Mouse (Mus musculus) kidney, embryonic 14.5 days (tissue): ENCODE data around the gene Pde4b. TPM values are rescaled to one million over a fixed set of nuclear protein-coding genes. Genes with fewer than 3 reads are reported as not detected.

Experiments
- ATAC-seq: fragments of 200-750 bp; cut with Nextera tagmentation; 2 replicates; pipeline ENCODE4 v1.8.0; 2017; ENCODE audit warnings: moderate number of reproducible peaks, mild to moderate bottlenecking, moderate TSS enrichment, moderate library complexity; ENCODE audit not compliant: low FRiP score, low TSS enrichment
- H3K27ac ChIP-seq: fragments of 300-500 bp; sonication (generic); 2 replicates; pipeline ENCODE4 v1.5.1; 2014; ENCODE audit warnings: low read depth, mild to moderate bottlenecking, low read length, moderate library complexity, mixed read lengths
- H3K27me3 ChIP-seq: fragments of 300-500 bp; sonication (generic); 2 replicates; pipeline ENCODE4 v1.6.1; 2014; ENCODE audit warnings: mild to moderate bottlenecking, low read length; ENCODE audit not compliant: control insufficient read depth, insufficient read depth
- H3K36me3 ChIP-seq: fragments of 300-500 bp; sonication (generic); 2 replicates; pipeline ENCODE4 v1.6.1; 2014; ENCODE audit warnings: low read length, mixed read lengths; ENCODE audit not compliant: control insufficient read depth, insufficient read depth
- H3K4me1 ChIP-seq: fragments of 300-500 bp; sonication (generic); 2 replicates; pipeline ENCODE4 v1.6.1; 2014; ENCODE audit warnings: low read length, mixed read lengths; ENCODE audit not compliant: control insufficient read depth, insufficient read depth
- H3K4me2 ChIP-seq: fragments of 300-500 bp; sonication (generic); replicated peaks from 2 replicates; pipeline ENCODE4 v1.6.1; 2014; ENCODE audit warnings: low read depth, mild to moderate bottlenecking, low read length
- H3K4me3 ChIP-seq: fragments of 300-500 bp; sonication (generic); 2 replicates; pipeline ENCODE4 v1.5.1; 2014; ENCODE audit warnings: mild to moderate bottlenecking, low read length
- H3K9ac ChIP-seq: fragments of 300-500 bp; sonication (generic); 2 replicates; pipeline ENCODE4 v1.6.1; 2014; ENCODE audit warnings: low read depth, mild to moderate bottlenecking, low read length, moderate library complexity
- H3K9me3 ChIP-seq: fragments of 300-500 bp; sonication (generic); 2 replicates; pipeline ENCODE4 v1.6.1; 2016; ENCODE audit warnings: low read length; ENCODE audit not compliant: control insufficient read depth
- WGBS: fragments of 180-500 bp; shearing (Covaris S2); extraction: QIAGEN DNeasy Blood & Tissue Kit; methylation state at CpG from one replicate; pipeline ENCODE4 v1.1.7; 2014; 5-methylcytosine and 5-hydroxymethylcytosine counted together
- polyA plus RNA-seq: library from polyadenylated mRNA; unstranded; fragments of >200 nt; fragmentation: Nextera tagmentation; extraction: Ambion mirVana; gene quantifications from 2 replicates; pipeline ENCODE4 v1.2.1, GENCODE M21; 2014

Pde4b gene
- polyA plus RNA-seq, 1 experiment from 2014 or later: 10.4 TPM

- Histone ChIP-seq H3K27me3 (no peaks in the 10 kb centered on the region), H3K36me3 (no peaks in the 10 kb centered on the region; the same call in 1 of the 2 replicates), H3K4me3 (no peak overlapping the region), H3K27ac (no peak overlapping the region), H3K4me1 (no peaks in the 10 kb centered on the region; the same call in 1 of the 2 replicates), H3K9me3 (no peaks in the 10 kb centered on the region), H3K4me2 (no peak overlapping the region), H3K9ac (no peak overlapping the region)
- ATAC-seq: no peak
- WGBS: 92% methylated on average over 3 of the region's 3 CpGs
Observed at GRCm38 (mm10) chr4:102594506-102594905, 507.2 kb downstream of the Pde4b start.

- Histone ChIP-seq H3K4me2 (no peak overlapping the region), H3K27ac (peak overlapping the region; percentile 52; the same call in 1 of the 2 replicates), H3K4me1 (no peaks in the 10 kb centered on the region), H3K27me3 (no peaks in the 10 kb centered on the region), H3K36me3 (peaks cover 5% of the 10 kb centered on the region; the same call in 1 of the 2 replicates), H3K4me3 (no peak overlapping the region), H3K9ac (no peak overlapping the region), H3K9me3 (no peaks in the 10 kb centered on the region)
- 34% methylated on average over 3 of the region's 3 CpGs for WGBS
- ATAC-seq: peak; percentile 77
Observed at GRCm38 (mm10) chr4:102603968-102604367, 516.6 kb downstream of the Pde4b start.

DNA sequence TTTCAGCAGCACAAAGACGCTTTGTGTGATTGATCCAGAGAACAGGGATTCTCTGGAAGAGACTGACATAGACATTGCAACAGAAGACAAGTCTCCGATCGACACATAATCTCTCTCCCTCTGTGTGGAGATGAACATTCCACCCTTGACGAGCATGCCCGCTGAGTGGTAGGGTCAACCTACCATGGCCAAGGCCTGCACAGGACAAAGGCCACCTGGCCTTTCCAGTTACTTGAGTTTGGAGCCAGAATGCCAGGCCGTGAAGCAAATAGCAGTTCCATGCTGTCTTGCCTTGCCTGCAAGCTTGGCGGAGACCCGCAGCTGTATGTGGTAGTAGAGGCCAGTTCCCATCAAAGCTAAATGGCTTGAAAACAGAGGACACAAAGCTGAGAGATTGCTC, 517.9 kb downstream of the Pde4b start:
- Histone ChIP-seq H3K27me3 (no peaks in the 10 kb centered on the region), H3K4me1 (no peaks in the 10 kb centered on the region), H3K4me3 (no peak overlapping the region), H3K9ac (no peak overlapping the region), H3K4me2 (no peak overlapping the region), H3K27ac (peak overlapping the region; percentile 52; the same call in 1 of the 2 replicates), H3K36me3 (peaks cover 5% of the 10 kb centered on the region; the same call in 1 of the 2 replicates), H3K9me3 (no peaks in the 10 kb centered on the region)
- 93% methylated on average over 8 of the region's 8 CpGs for WGBS
- no peak for ATAC-seq

DNA sequence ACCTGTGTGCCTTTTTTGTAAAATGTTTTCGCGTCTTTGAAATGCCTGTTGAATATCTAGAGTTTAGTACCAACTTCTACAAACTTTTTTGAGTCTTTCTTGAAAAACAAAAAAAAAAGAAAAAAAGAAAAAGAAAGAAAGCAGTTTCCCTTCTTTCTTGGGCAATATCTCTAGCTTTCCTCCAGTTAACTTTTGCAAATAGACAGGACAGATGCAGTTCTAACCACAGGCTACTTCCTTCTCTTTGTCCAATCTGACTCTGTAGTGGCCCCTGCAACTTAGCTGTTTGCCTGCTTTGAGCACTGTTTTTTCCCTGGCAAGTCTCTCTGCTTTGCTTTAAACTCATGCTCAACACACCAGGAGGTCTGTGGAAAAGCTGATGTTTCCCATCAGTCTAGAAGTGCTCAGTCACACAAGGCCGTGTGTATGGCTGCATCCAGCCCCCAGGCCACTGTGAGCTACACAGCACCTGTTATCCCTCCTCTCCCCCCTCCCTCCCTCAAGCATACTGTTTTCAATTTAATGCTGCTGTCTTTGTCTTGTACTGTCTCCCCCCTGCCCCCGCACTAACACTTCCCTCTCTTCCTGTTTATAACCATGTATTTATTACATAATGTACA, 518.5 kb downstream of the Pde4b start:
- WGBS: 85% methylated on average over 4 of the region's 4 CpGs
- Histone ChIP-seq H3K4me1 (no peaks in the 10 kb centered on the region), H3K9me3 (no peaks in the 10 kb centered on the region), H3K4me3 (no peak overlapping the region), H3K4me2 (no peak overlapping the region), H3K36me3 (peaks cover 5% of the 10 kb centered on the region; the same call in 1 of the 2 replicates), H3K9ac (no peak overlapping the region), H3K27ac (no peak overlapping the region), H3K27me3 (no peaks in the 10 kb centered on the region)
- ATAC-seq: no peak

DNA sequence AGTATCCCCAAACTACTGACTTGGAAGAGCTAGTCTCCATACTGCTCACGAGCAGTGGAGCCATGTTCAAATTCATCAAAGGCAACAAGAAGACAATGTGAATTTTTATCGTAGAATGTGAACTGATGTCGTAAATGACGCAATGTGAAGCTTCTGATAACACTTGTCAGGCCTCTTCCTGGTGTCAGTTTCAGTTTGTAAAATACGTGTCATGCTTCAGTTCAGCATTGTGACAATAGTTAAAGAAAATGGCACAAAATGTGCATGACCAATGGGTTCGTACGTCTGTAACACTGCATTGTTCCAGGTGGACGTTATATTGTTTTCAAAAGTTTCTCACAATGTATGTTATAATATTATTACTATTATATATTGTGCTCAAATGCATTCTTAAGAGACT, 519.5 kb downstream of the Pde4b start:
- Histone ChIP-seq H3K4me1 (no peaks in the 10 kb centered on the region), H3K27ac (no peak overlapping the region), H3K9me3 (no peaks in the 10 kb centered on the region), H3K36me3 (peaks cover 5% of the 10 kb centered on the region; the same call in 1 of the 2 replicates), H3K4me2 (no peak overlapping the region), H3K9ac (no peak overlapping the region), H3K4me3 (no peak overlapping the region), H3K27me3 (no peaks in the 10 kb centered on the region)
- no peak for ATAC-seq
- 83% methylated on average over 8 of the region's 8 CpGs for WGBS

DNA sequence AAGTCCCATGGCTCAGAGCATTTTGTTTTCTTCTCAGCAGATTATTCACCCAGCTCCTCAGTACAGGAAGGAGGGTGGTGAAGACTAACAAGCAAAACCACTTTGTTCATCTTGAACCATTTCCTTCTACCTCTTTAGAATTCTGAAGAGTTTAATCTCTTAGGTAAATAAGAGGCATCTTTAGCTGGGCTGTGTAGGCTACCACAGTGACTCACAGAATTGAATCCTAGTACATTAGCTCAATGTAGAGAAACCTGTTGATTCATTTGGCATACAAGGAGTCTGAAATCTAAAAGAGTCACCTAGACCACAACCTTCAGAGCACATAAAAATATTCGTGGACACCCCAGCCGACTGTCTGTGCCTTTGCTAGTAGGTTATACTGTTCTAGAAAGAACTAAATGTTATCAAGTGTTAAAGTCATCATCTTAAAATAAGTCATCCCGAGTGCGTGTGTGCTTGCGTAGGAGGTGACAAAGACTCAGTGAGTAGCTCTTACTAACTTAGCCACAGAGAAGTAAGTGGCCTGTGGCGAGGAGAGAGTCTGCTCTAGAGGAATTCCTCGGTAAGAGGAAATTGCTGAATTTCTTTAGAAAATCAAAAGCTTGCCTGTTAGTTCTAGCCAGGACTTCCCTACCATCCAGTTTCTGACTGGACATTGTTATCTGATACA, 520.5 kb downstream of the Pde4b start:
- Histone ChIP-seq H3K27ac (no peak overlapping the region), H3K9me3 (no peaks in the 10 kb centered on the region), H3K9ac (no peak overlapping the region), H3K4me3 (no peak overlapping the region), H3K4me1 (no peaks in the 10 kb centered on the region), H3K27me3 (no peaks in the 10 kb centered on the region), H3K36me3 (peaks cover 5% of the 10 kb centered on the region; the same call in 1 of the 2 replicates), H3K4me2 (no peak overlapping the region)
- no peak for ATAC-seq
- 89% methylated on average over 7 of the region's 7 CpGs for WGBS

GRCm38 (mm10) chr4:102612596-102612995, 525.3 kb downstream of the Pde4b start:
- H3K9me3 ChIP-seq: no peaks in the 10 kb centered on the region
- H3K36me3 ChIP-seq: no peaks in the 10 kb centered on the region
- H3K27me3 ChIP-seq: no peaks in the 10 kb centered on the region
- H3K4me2 ChIP-seq: no peak overlapping the region
- no peaks in the 10 kb centered on the region for H3K4me1 ChIP-seq
- 91% methylated on average over 4 of the region's 4 CpGs for WGBS
- no peak overlapping the region for H3K27ac ChIP-seq
- H3K4me3 ChIP-seq: no peak overlapping the region
- no peak overlapping the region for H3K9ac ChIP-seq
- no peak for ATAC-seq

- H3K4me2 ChIP-seq: no peak overlapping the region
- no peak overlapping the region for H3K9ac ChIP-seq
- no peaks in the 10 kb centered on the region for H3K27me3 ChIP-seq
- no peaks in the 10 kb centered on the region for H3K9me3 ChIP-seq
- H3K4me1 ChIP-seq: no peaks in the 10 kb centered on the region
- H3K36me3 ChIP-seq: no peaks in the 10 kb centered on the region
- no peak overlapping the region for H3K27ac ChIP-seq
- 79% methylated on average over 4 of the region's 4 CpGs for WGBS
- H3K4me3 ChIP-seq: no peak overlapping the region
- no peak for ATAC-seq
Observed at GRCm38 (mm10) chr4:102617774-102618173, 530.4 kb downstream of the Pde4b start.

GRCm38 (mm10) chr4:102618609-102619008, 531.3 kb downstream of the Pde4b start:
- 91% methylated on average over 3 of the region's 3 CpGs for WGBS
- no peak overlapping the region for H3K4me2 ChIP-seq
- ATAC-seq: no peak

More at GRCm38 (mm10) chr4:102618609-102619008, 531.3 kb downstream of the Pde4b start:
- Histone ChIP-seq H3K36me3 (no peaks in the 10 kb centered on the region), H3K4me1 (no peaks in the 10 kb centered on the region), H3K9ac (no peak overlapping the region), H3K9me3 (no peaks in the 10 kb centered on the region), H3K27me3 (no peaks in the 10 kb centered on the region), H3K27ac (no peak overlapping the region), H3K4me3 (no peak overlapping the region)
